Mouse (Mus musculus): ENCODE measurements around the gene Stx16. TPM values are rescaled to one million over a fixed set of nuclear protein-coding genes. Genes with fewer than 3 reads are reported as not detected.

Gene Stx16
- polyA plus RNA-seq (2016; fragmentation: Nextera tagmentation; extraction: Ambion mirVana), result 15.1 and 15.3 TPM in 2 replicates

DNA sequence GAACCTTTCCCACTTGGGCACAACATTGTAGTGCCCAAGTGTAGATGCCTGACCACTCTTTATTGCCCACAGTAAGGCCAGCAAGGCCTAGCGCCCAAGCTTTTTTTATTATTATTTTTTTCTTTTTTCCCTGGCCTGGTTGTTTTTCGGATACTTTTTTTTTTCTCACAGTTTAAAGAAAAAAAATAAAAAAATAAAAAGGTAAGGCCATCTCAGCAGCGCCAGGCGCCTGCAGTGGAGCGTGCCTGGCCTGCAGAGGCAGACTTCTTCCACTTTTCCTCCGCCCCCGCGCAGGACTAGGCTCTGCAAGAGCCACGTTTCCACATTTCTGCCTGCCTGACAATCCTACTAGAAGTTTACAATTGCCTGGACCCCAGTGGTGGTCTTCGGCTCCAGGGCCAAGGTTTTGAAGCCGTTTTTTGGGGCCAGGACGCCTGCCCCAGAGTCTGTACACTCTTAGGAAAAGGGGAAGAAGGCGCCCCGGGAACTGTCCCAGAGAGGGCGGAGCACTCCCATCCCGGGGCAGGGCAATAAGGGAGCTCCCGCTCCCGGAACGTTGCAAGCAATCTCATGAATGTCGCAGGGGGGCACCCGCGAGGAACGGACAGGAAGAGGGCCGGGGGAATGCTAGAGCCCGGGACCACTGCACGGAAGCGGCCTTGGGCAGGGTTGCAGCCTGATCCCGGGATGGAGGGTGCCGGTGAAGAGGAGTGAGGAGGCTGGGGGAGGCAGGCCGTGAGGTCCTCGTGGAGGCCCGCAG lies at the start of gene Stx16:
Stx16 (plus strand) TSS at position 636 of the 760 bp plus-strand sequence.
- H3K4me3 ChIP-seq (replicated peaks), result peak within 1 kb of the TSS; percentile 80
- peaks cover 40% of the 10 kb centered on the region for H3K4me1 ChIP-seq
- H3K4me2 ChIP-seq, result peak within 1 kb of the TSS; percentile 86
- ATAC-seq (ENCODE audit: low FRiP score), result peak; percentile 89
- H3K9ac ChIP-seq, result peak within 1 kb of the TSS; percentile 80
- H3K36me3 ChIP-seq (replicated peaks), result no peaks in the 10 kb centered on the region
- peak within 1 kb of the TSS; percentile 90 for H3K27ac ChIP-seq
- whole genome bisulfite sequencing, result under 1% methylated on average over 32 of the region's 32 CpGs
- H3K9me3 ChIP-seq, result no peaks in the 10 kb centered on the region
- H3K27me3 ChIP-seq, result no peaks in the 10 kb centered on the region

DNA sequence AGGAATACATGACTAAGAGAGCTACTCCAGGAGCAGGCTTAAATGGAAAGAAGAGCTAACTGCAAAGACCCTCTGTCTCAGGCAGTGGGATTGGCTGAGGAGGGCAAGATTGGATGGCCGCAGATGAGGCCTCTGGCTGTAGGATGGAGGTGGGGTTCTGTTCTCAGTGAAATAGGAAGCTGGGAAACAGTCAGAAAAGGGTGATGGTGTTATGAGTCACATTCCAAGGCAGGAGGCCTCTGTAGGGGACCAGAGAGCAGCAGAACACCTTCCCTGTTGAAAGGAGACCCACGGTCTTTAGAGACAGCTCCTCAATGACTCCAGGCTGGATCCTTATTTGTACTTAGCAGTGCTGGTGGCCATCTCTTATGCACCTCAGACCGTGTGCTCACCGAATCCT lies 49.7 kb upstream of the Stx16 start:
- Histone ChIP-seq H3K9me3 (no peaks in the 10 kb centered on the region), H3K4me3 (replicated peaks) (no peak overlapping the region), H3K4me2 (no peak overlapping the region), H3K36me3 (replicated peaks) (no peaks in the 10 kb centered on the region), H3K27ac (no peak overlapping the region), H3K9ac (no peak overlapping the region), H3K27me3 (no peaks in the 10 kb centered on the region; the same call in 1 of the 2 replicates), H3K4me1 (peaks cover 3% of the 10 kb centered on the region; the same call in 1 of the 2 replicates)
- no peak for ATAC-seq (ENCODE audit: low FRiP score)
- WGBS, result 84% methylated on average over 4 of the region's 4 CpGs

DNA sequence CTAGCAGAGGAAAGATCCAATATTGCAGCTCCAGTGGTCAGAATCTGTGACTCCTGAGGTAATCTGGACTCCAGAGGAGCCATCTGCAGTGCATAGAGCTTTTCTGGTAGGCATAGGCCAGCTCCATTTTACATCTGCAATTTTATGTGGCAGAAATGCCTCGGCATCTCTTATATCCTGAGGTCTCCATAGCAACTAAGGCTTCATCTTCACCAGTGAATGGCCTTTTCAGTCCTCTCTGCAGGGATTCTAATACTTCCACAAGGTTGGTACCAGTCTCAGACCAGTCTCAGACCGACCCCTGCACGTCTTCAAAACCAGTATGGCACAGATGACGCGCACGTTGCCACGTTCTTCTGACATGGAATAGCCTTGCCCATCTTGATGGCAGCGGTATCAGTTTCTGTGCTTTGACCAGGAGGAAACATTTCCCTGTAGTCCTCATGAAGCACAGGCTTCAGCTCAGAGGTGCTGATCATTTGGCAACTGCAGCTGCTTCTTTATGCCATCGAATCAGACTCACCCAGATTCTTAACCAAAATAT lies 42.8 kb upstream of the Stx16 start:
- H3K4me1 ChIP-seq, result no peaks in the 10 kb centered on the region; the same call in 1 of the 2 replicates
- no peaks in the 10 kb centered on the region for H3K36me3 ChIP-seq (replicated peaks)
- H3K9ac ChIP-seq, result no peak overlapping the region
- H3K4me2 ChIP-seq, result no peak overlapping the region
- no peak overlapping the region for H3K27ac ChIP-seq
- WGBS, result 74% methylated on average over 9 of the region's 9 CpGs
- no peaks in the 10 kb centered on the region for H3K9me3 ChIP-seq
- no peaks in the 10 kb centered on the region for H3K27me3 ChIP-seq
- no peak overlapping the region for H3K4me3 ChIP-seq (replicated peaks)
- ATAC-seq (ENCODE audit: low FRiP score), result no peak

DNA sequence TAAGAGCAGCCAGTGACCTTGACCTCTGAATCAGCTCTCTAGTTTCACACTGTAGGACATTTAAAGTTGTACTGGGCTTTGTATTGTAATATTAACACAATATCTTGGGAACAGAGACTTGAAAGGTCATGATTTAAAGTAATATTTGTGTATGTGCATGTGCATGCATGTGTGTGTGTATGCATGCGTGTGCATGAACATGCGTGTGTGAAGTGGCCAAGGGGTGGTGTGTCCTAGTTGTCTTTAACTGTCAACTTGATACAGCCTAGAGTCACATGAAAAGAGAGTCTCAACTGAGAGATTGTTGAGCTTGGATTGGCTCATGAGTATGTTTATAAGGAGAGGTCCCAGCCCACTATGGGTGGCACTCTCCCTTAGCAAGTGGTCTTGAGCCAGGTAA lies 28.5 kb upstream of the Stx16 start:
- H3K4me2 ChIP-seq, result no peak overlapping the region
- no peaks in the 10 kb centered on the region for H3K36me3 ChIP-seq (replicated peaks)
- H3K9ac ChIP-seq, result no peak overlapping the region
- H3K27me3 ChIP-seq, result no peaks in the 10 kb centered on the region
- no peak overlapping the region for H3K4me3 ChIP-seq (replicated peaks)
- no peak for ATAC-seq (ENCODE audit: low FRiP score)
- no peak overlapping the region for H3K27ac ChIP-seq
- H3K4me1 ChIP-seq, result peaks cover 30% of the 10 kb centered on the region
- WGBS, result 93% methylated on average over 2 of the region's 2 CpGs
- H3K9me3 ChIP-seq, result no peaks in the 10 kb centered on the region

- peak overlapping the region; percentile 59; the same call in 1 of the 2 replicates for H3K27ac ChIP-seq
- H3K4me3 ChIP-seq (replicated peaks), result no peak overlapping the region
- no peak overlapping the region for H3K4me2 ChIP-seq
- no peak overlapping the region for H3K9ac ChIP-seq
- no peaks in the 10 kb centered on the region for H3K27me3 ChIP-seq
- ATAC-seq (ENCODE audit: low FRiP score), result peak; percentile 88
- peaks cover 30% of the 10 kb centered on the region for H3K4me1 ChIP-seq
- WGBS, result 15% methylated on average over 4 of the region's 4 CpGs
- no peaks in the 10 kb centered on the region for H3K36me3 ChIP-seq (replicated peaks)
- H3K9me3 ChIP-seq, result no peaks in the 10 kb centered on the region
These were observed 26.4 kb upstream of the Stx16 start for GRCm38 (mm10) chr2:174049481-174050338.

DNA sequence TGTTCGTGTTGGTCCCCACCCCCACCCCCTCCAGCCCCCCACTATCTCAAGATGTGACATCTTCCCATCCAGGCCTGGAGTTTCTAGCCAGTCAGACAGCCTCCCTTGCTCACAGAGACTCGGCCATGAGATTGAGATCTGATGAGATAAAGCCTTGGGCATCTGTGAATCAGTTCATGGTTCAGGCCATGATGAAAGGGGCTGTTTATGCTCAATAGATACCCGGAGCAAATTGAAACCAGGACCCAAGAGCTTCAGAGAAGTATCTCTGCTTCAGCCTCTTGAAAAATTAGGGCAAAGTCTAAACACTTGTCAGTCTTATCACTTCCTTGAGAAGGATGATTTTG lies 25.8 kb upstream of the Stx16 start:
- H3K27me3 ChIP-seq, result no peaks in the 10 kb centered on the region
- no peaks in the 10 kb centered on the region for H3K9me3 ChIP-seq
- no peaks in the 10 kb centered on the region for H3K36me3 ChIP-seq (replicated peaks)
- H3K4me3 ChIP-seq (replicated peaks), result no peak overlapping the region
- H3K4me2 ChIP-seq, result no peak overlapping the region
- peak overlapping the region; percentile 59; the same call in 1 of the 2 replicates for H3K27ac ChIP-seq
- peaks cover 30% of the 10 kb centered on the region for H3K4me1 ChIP-seq
- no peak overlapping the region for H3K9ac ChIP-seq
- 46% methylated on average over 3 of the region's 3 CpGs for WGBS
- ATAC-seq (ENCODE audit: low FRiP score), result no peak

GRCm38 (mm10) chr2:174051081-174051481 lies 25.0 kb upstream of the Stx16 start:
- H3K4me3 ChIP-seq (replicated peaks), result no peak overlapping the region

GRCm38 (mm10) chr2:174054496-174054895 lies 21.6 kb upstream of the Stx16 start:
- Histone ChIP-seq H3K27me3 (no peaks in the 10 kb centered on the region), H3K9ac (no peak overlapping the region), H3K4me3 (replicated peaks) (no peak overlapping the region), H3K9me3 (no peaks in the 10 kb centered on the region), H3K36me3 (replicated peaks) (no peaks in the 10 kb centered on the region), H3K4me1 (peaks cover 27% of the 10 kb centered on the region), H3K27ac (no peak overlapping the region), H3K4me2 (no peak overlapping the region)
- no peak for ATAC-seq (ENCODE audit: low FRiP score)
- 91% methylated on average over 3 of the region's 3 CpGs for WGBS

More at GRCm38 (mm10) chr2:174051081-174051481, 25.0 kb upstream of the Stx16 start:
- 11% methylated on average over 10 of the region's 10 CpGs for WGBS
- no peaks in the 10 kb centered on the region for H3K9me3 ChIP-seq
- no peak overlapping the region for H3K27ac ChIP-seq
- H3K27me3 ChIP-seq, result no peaks in the 10 kb centered on the region
- ATAC-seq (ENCODE audit: low FRiP score), result peak; percentile 25; the same call in 1 of the 2 replicates
- H3K36me3 ChIP-seq (replicated peaks), result no peaks in the 10 kb centered on the region
- H3K4me1 ChIP-seq, result peaks cover 30% of the 10 kb centered on the region
- H3K9ac ChIP-seq, result no peak overlapping the region
- H3K4me2 ChIP-seq, result no peak overlapping the region

DNA sequence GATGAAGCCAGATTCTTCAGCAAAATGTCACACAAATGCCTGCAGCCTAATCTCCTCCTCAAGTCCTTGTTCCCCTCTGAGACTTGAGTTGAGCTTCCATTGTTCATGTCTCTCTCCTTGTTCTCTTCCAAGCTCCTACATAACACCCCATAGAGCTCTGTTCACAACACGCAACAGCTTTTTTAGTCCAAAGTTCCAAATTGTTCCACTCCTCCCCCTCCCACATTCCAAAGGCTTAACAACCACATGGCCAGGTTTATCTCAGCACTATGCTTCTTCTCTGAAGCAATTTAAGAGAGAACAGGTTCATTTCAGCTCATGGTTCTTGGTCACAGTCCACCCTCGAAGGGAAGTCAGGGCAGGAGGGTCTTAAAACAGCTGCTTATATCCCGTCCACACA lies 18.4 kb upstream of the Stx16 start:
- Histone ChIP-seq H3K9ac (no peak overlapping the region), H3K4me2 (no peak overlapping the region), H3K4me3 (replicated peaks) (no peak overlapping the region), H3K27me3 (no peaks in the 10 kb centered on the region; the same call in 1 of the 2 replicates), H3K36me3 (replicated peaks) (no peaks in the 10 kb centered on the region), H3K9me3 (no peaks in the 10 kb centered on the region), H3K4me1 (peaks cover 6% of the 10 kb centered on the region; the same call in 1 of the 2 replicates), H3K27ac (no peak overlapping the region)
- 83% methylated on average over 3 of the region's 3 CpGs for WGBS
- ATAC-seq (ENCODE audit: low FRiP score), result no peak

- no peaks in the 10 kb centered on the region for H3K9me3 ChIP-seq
- no peak overlapping the region for H3K4me3 ChIP-seq (replicated peaks)
- peaks cover 6% of the 10 kb centered on the region; the same call in 1 of the 2 replicates for H3K4me1 ChIP-seq
- H3K36me3 ChIP-seq (replicated peaks), result no peaks in the 10 kb centered on the region
- no peak overlapping the region for H3K27ac ChIP-seq
- no peak overlapping the region for H3K4me2 ChIP-seq
- no peak overlapping the region for H3K9ac ChIP-seq
- H3K27me3 ChIP-seq, result no peaks in the 10 kb centered on the region; the same call in 1 of the 2 replicates
- ATAC-seq (ENCODE audit: low FRiP score), result no peak
- WGBS, result 90% methylated on average over 8 of the region's 8 CpGs
These were observed 17.7 kb upstream of the Stx16 start for GRCm38 (mm10) chr2:174058316-174058939.

- WGBS, result 91% methylated on average over 13 of the region's 13 CpGs
These were observed 16.3 kb upstream of the Stx16 start for GRCm38 (mm10) chr2:174059591-174060385.

More at GRCm38 (mm10) chr2:174059591-174060385, 16.3 kb upstream of the Stx16 start:
- no peaks in the 10 kb centered on the region for H3K36me3 ChIP-seq (replicated peaks)
- H3K27me3 ChIP-seq, result no peaks in the 10 kb centered on the region; the same call in 1 of the 2 replicates
- H3K27ac ChIP-seq, result no peak overlapping the region
- H3K4me3 ChIP-seq (replicated peaks), result no peak overlapping the region
- peaks cover 6% of the 10 kb centered on the region; the same call in 1 of the 2 replicates for H3K4me1 ChIP-seq
- no peaks in the 10 kb centered on the region for H3K9me3 ChIP-seq
- no peak for ATAC-seq (ENCODE audit: low FRiP score)
- no peak overlapping the region for H3K9ac ChIP-seq
- no peak overlapping the region for H3K4me2 ChIP-seq

Data from forebrain, embryonic 12.5 days (tissue).